Mouse (Mus musculus): Measurements from ENCODE around the gene 2310030G06Rik. TPM values are rescaled to one million over a fixed set of nuclear protein-coding genes. Genes with fewer than 3 reads are reported as not detected.

The 2310030G06Rik gene
- polyA plus RNA-seq, 1 experiment = 15.0 TPM

DNA sequence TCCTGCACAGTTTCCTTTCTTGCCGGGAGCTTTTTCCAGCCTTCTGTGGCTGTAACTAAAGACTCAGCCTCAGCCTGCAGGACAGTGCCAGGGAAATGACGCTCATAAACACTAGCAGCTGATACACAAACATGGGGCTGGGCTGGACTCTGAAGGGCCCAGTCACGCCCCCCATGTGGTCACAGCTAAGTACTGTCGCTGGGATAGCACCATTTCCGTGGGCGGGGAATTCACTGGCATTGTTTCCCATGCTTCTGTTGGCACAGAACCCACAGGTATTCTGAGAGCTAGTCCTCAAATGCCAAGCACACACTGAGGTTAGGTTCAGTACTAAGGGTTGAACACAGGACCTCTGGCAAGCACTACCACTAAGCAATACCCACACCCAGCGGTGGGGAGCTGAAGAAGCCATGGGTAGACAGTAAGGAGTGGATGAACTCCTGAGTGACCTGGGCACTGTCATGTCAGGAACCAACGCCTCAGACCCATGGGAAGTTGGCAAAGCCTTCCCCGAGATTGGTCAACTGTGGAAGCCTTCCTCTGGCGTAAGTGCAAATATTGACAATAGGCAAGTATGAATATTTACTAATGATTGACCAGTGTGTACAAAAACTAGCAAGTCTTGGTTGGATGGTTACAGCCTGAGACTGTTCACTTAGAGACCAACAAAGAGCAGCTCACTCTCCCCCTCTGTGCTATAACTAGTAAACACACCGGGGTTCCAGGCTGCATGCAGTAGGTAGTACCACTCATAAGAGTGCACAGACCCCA is 45.2 kb downstream of the 2310030G06Rik start:
- 40% methylated on average over 11 of the region's 11 CpGs for WGBS
- Histone ChIP-seq H3K27me3 (ENCODE audit: control insufficient read depth, insufficient read depth, low read length) (peaks cover 22% of the 10 kb centered on the region), H3K4me1 (ENCODE audit: control insufficient read depth, insufficient read depth, insufficient read length, low read length) (peaks cover 13% of the 10 kb centered on the region), H3K27ac (ENCODE audit: insufficient read depth, low read depth, low read length) (0 out of 2 replicates have a peak overlapping the region, but pooled peaks have one; percentile 18), H3K36me3 (ENCODE audit: control insufficient read depth, insufficient read depth, low read length) (no peaks in the 10 kb centered on the region), H3K4me3 (ENCODE audit: low read depth, low read length) (no peak overlapping the region)
- TF ChIP-seq POLR2A (IDR thresholded peaks at IDR 0.05; ENCODE audit: low read depth, low read length) (no peak), CTCF (IDR thresholded peaks at IDR 0.05; ENCODE audit: extremely low read depth, insufficient read length, insufficient replicate concordance, low read depth, low read length) (no peak)

DNA sequence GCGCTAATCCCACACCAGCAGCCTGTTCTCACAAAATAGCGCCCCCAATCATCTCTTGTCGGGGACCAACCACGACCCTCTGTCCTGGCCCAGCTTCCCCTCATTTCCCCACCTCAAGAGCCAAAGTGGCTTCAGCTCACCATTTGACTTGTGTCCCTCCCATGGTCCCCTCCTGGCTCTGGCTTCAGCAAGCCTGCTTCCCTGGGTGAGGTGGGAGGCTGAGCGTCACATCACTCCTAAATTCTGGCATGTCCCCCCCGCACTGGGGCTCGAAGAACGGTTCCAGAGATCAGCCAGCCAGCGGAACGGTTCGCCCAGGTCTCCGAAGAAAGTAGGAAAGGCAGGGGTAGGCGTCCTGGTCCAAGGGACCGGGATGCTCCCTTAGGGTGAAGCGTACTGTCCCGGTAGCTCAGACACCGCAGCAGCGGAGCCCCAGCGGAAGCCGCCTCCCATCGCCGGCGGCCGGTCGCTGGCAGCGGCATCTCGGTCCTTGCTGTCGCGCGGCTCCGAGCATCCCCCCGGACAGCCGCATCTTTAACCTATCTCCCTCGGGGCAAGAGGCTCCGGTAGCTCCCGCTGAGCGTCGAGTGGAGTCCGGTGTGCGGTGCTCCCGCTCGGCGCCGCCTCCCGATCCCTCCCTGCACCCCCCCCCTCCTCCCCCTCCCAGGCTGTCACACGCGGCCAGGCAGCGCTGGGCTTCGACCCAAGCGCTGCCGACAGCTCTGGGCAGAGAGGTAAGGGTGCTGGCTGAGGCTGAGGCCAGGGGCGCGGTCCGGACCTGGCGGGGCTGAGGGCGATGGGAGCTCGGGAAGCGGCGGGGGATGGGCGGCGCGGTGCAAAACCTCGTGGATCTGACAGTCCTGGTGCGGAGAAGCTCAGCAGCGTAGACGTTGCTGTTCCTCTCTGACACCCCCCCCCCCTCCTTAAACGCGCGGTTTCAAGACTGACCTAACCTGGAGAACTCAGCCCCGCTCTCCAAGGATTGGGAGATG is 47.6 kb downstream of the 2310030G06Rik start:
- H3K27ac ChIP-seq (ENCODE audit: insufficient read depth, low read depth, low read length) = no peak overlapping the region
- peak overlapping the region; percentile 65 for H3K4me3 ChIP-seq (ENCODE audit: low read depth, low read length)
- H3K36me3 ChIP-seq (ENCODE audit: control insufficient read depth, insufficient read depth, low read length) = no peaks in the 10 kb centered on the region
- peaks cover 13% of the 10 kb centered on the region for H3K4me1 ChIP-seq (ENCODE audit: control insufficient read depth, insufficient read depth, insufficient read length, low read length)
- WGBS = 1% methylated on average over 70 of the region's 70 CpGs
- no peak for TF ChIP-seq CTCF (IDR thresholded peaks at IDR 0.05; ENCODE audit: extremely low read depth, insufficient read length, insufficient replicate concordance, low read depth, low read length)
- no peak for TF ChIP-seq POLR2A (IDR thresholded peaks at IDR 0.05; ENCODE audit: low read depth, low read length)
- peaks cover 22% of the 10 kb centered on the region for H3K27me3 ChIP-seq (ENCODE audit: control insufficient read depth, insufficient read depth, low read length)

- Histone ChIP-seq H3K36me3 (ENCODE audit: control insufficient read depth, insufficient read depth, low read length) (no peaks in the 10 kb centered on the region), H3K4me1 (ENCODE audit: control insufficient read depth, insufficient read depth, insufficient read length, low read length) (peaks cover 13% of the 10 kb centered on the region), H3K4me3 (ENCODE audit: low read depth, low read length) (peak overlapping the region; percentile 46; the same call in 1 of the 2 replicates), H3K27ac (ENCODE audit: insufficient read depth, low read depth, low read length) (no peak overlapping the region), H3K27me3 (ENCODE audit: control insufficient read depth, insufficient read depth, low read length) (peaks cover 22% of the 10 kb centered on the region)
- TF ChIP-seq CTCF (IDR thresholded peaks at IDR 0.05; ENCODE audit: extremely low read depth, insufficient read length, insufficient replicate concordance, low read depth, low read length) (no peak), POLR2A (IDR thresholded peaks at IDR 0.05; ENCODE audit: low read depth, low read length) (no peak)
- 3% methylated on average over 12 of the region's 12 CpGs for WGBS
These were observed 48.7 kb downstream of the 2310030G06Rik start for GRCm38 (mm10) chr9:50697706-50698041.

DNA sequence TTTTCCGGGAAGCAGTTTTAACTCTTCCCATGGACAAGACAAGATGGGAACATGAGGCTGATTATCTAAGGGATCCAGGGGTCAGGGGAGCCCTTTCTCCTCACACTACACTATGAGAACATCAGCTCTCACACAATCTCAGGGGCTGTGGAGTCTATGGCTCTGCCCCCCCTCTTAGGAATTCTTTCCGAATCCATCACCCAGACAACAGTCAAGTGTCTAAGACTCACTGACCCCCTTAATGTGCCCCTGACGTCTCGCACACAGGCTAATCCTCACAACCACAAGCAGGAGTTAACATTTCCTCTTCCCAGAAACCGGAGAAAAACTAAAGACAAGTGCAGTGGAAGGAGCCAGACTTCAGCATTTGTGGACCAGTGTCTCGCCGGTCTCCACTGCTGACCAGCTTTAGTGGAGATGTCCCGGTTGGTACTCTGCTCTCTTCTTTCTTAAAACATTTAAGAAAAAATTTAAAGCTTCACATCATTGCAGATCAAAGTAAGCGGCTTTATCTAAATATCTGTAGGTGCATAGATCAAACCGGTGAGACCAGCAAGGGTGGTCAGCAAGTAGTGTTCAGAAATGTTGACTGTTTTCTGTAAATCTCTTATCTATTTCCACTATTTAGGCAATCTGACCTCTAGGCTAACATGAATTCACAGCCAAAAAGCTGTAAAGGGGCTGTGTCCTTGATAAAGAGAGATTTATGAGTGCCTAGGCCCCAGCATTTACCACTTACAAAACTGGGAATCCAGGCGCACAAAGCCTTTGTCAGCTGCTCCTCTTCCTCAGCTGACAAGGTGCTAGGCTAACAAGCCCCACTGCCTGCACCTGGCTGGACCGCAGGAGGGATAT is 49.3 kb downstream of the 2310030G06Rik start:
- WGBS = 64% methylated on average over 12 of the region's 12 CpGs
- TF ChIP-seq POLR2A (IDR thresholded peaks at IDR 0.05; ENCODE audit: low read depth, low read length) = no peak
- TF ChIP-seq CTCF (IDR thresholded peaks at IDR 0.05; ENCODE audit: extremely low read depth, insufficient read length, insufficient replicate concordance, low read depth, low read length) = no peak
- no peaks in the 10 kb centered on the region for H3K36me3 ChIP-seq (ENCODE audit: control insufficient read depth, insufficient read depth, low read length)
- H3K27ac ChIP-seq (ENCODE audit: insufficient read depth, low read depth, low read length) = no peak overlapping the region
- peaks cover 22% of the 10 kb centered on the region for H3K27me3 ChIP-seq (ENCODE audit: control insufficient read depth, insufficient read depth, low read length)
- H3K4me1 ChIP-seq (ENCODE audit: control insufficient read depth, insufficient read depth, insufficient read length, low read length) = peaks cover 13% of the 10 kb centered on the region
- H3K4me3 ChIP-seq (ENCODE audit: low read depth, low read length) = peak overlapping the region; percentile 46; the same call in 1 of the 2 replicates

- TF ChIP-seq CTCF (IDR thresholded peaks at IDR 0.05; ENCODE audit: extremely low read depth, insufficient read length, insufficient replicate concordance, low read depth, low read length) = no peak
- TF ChIP-seq POLR2A (IDR thresholded peaks at IDR 0.05; ENCODE audit: low read depth, low read length) = no peak
- whole genome bisulfite sequencing = 89% methylated on average over 6 of the region's 6 CpGs
- H3K27ac ChIP-seq (ENCODE audit: insufficient read depth, low read depth, low read length) = no peak overlapping the region
These were observed 51.2 kb downstream of the 2310030G06Rik start for GRCm38 (mm10) chr9:50695153-50695552.

GRCm38 (mm10) chr9:50693631-50694030 is 52.7 kb downstream of the 2310030G06Rik start:
- Histone ChIP-seq H3K36me3 (ENCODE audit: control insufficient read depth, insufficient read depth, low read length) (no peaks in the 10 kb centered on the region), H3K4me1 (ENCODE audit: control insufficient read depth, insufficient read depth, insufficient read length, low read length) (peaks cover 7% of the 10 kb centered on the region), H3K27me3 (ENCODE audit: control insufficient read depth, insufficient read depth, low read length) (peaks cover 11% of the 10 kb centered on the region), H3K4me3 (ENCODE audit: low read depth, low read length) (peak overlapping the region; percentile 10; the same call in 1 of the 2 replicates), H3K27ac (ENCODE audit: insufficient read depth, low read depth, low read length) (no peak overlapping the region)
- TF ChIP-seq CTCF (IDR thresholded peaks at IDR 0.05; ENCODE audit: extremely low read depth, insufficient read length, insufficient replicate concordance, low read depth, low read length) = peak; percentile 60; the same call in 1 of the 2 replicates
- TF ChIP-seq POLR2A (IDR thresholded peaks at IDR 0.05; ENCODE audit: low read depth, low read length) = no peak
- 14% methylated on average over 10 of the region's 10 CpGs for WGBS

More at GRCm38 (mm10) chr9:50695153-50695552, 51.2 kb downstream of the 2310030G06Rik start:
- Histone ChIP-seq H3K27me3 (ENCODE audit: control insufficient read depth, insufficient read depth, low read length) (peaks cover 22% of the 10 kb centered on the region), H3K36me3 (ENCODE audit: control insufficient read depth, insufficient read depth, low read length) (no peaks in the 10 kb centered on the region), H3K4me1 (ENCODE audit: control insufficient read depth, insufficient read depth, insufficient read length, low read length) (peaks cover 13% of the 10 kb centered on the region), H3K4me3 (ENCODE audit: low read depth, low read length) (no peak overlapping the region)

All from small intestine, adult 2 months (tissue).